Mouse (Mus musculus) small intestine, adult 2 months (tissue): ENCODE data around the gene Ppm1a. TPM values are rescaled to one million over a fixed set of nuclear protein-coding genes. Genes with fewer than 3 reads are reported as not detected.

Experiments
- H3K27ac ChIP-seq: fragments of 200-500 bp; 2 replicates; pipeline ENCODE4 v1.5.1; 2012; ENCODE audit warnings: low read depth, low read length, control low read depth, inconsistent platforms; ENCODE audit not compliant: insufficient read depth
- H3K27me3 ChIP-seq: fragments of 200-500 bp; 2 replicates; pipeline ENCODE4 v1.6.1; 2012; ENCODE audit warnings: mild to moderate bottlenecking, moderate library complexity, low read length, inconsistent platforms; ENCODE audit not compliant: control insufficient read depth, insufficient read depth
- H3K36me3 ChIP-seq: fragments of 200-500 bp; 2 replicates; pipeline ENCODE4 v1.6.1; 2012; ENCODE audit warnings: mild to moderate bottlenecking, low read length, control low read depth, inconsistent platforms; ENCODE audit not compliant: control insufficient read depth, insufficient read depth
- H3K4me1 ChIP-seq: fragments of 200-500 bp; 2 replicates; pipeline ENCODE4 v1.6.1; 2012; ENCODE audit warnings: low read length, inconsistent platforms, mixed read lengths; ENCODE audit not compliant: control insufficient read depth, insufficient read depth, insufficient read length
- H3K4me3 ChIP-seq: fragments of 200-500 bp; 2 replicates; pipeline ENCODE4 v1.5.1; 2012; ENCODE audit warnings: low read depth, mild to moderate bottlenecking, control low read depth, inconsistent platforms, low read length, moderate library complexity
- CTCF ChIP-seq: fragments of 200-500 bp; IDR thresholded peaks from 2 replicates; pipeline ENCODE4 v1.5.1; 2012; ENCODE audit warnings: low read depth, mild to moderate bottlenecking, control low read depth, inconsistent platforms, low read length, moderate library complexity, mixed read lengths; ENCODE audit not compliant: insufficient replicate concordance, insufficient read length; ENCODE audit errors: extremely low read depth
- POLR2A ChIP-seq: fragments of 200-500 bp; IDR thresholded peaks from 2 replicates; pipeline ENCODE4 v1.6.1; 2012; ENCODE audit warnings: low read depth, mild to moderate bottlenecking, control low read depth, inconsistent platforms, low read length, moderate library complexity
- WGBS: fragments of 180-500 bp; shearing (Covaris S2); methylation state at CpG from one replicate; pipeline ENCODE4 v1.1.7; 2018; 5-methylcytosine and 5-hydroxymethylcytosine counted together
- polyA plus RNA-seq: library from polyadenylated mRNA; depleted of rRNA; stranded (reverse); fragments of >200 nt; gene quantifications from 2 replicates; pipeline ENCODE4 v1.2.3, GENCODE M21; 2012

The Ppm1a gene
- polyA plus RNA-seq, 1 experiment, result 34.7 TPM

DNA sequence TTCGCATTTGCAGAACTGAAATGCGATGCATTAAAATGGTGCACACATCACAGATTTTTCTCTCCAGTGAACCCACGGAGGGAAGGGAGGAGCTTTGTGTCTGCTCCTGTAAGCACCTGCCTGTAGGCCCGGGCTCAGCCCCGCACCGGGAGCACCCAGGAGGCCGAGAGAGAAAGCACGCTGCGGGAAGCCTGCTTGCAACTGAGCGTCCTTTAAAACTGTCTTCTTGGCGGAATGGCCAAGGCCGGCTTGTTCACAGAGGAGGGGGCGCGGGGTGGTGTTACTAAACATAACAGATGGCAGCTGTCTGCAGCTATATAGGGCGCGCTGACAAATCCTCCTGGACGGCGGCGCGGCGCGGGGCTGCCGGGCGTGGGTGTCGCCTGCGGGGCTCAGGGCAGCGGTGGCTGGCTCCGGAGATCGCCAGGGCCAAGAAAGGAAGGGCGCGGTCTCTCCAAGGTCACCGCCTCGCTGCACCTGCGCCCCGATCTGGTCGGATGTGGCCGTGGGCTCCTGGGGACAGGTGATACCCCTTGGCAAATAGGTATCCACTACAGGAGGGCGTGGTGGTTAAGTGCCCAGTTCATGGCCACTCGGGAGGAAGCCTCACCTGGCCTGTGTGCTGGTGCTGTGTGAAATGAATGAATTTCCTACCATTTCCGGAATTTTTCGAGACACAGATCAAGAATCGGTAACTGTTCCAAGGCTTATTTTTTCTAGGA, 74.6 kb downstream of the Ppm1a start:
- no peaks in the 10 kb centered on the region; the same call in 1 of the 2 replicates for H3K27me3 ChIP-seq
- TF ChIP-seq CTCF (no peak), POLR2A (no peak)
- H3K4me1 ChIP-seq, result peaks cover 10% of the 10 kb centered on the region
- peak overlapping the region; percentile 59 for H3K4me3 ChIP-seq
- WGBS, result 4% methylated on average over 42 of the region's 42 CpGs
- no peaks in the 10 kb centered on the region for H3K36me3 ChIP-seq
- no peak overlapping the region for H3K27ac ChIP-seq

DNA sequence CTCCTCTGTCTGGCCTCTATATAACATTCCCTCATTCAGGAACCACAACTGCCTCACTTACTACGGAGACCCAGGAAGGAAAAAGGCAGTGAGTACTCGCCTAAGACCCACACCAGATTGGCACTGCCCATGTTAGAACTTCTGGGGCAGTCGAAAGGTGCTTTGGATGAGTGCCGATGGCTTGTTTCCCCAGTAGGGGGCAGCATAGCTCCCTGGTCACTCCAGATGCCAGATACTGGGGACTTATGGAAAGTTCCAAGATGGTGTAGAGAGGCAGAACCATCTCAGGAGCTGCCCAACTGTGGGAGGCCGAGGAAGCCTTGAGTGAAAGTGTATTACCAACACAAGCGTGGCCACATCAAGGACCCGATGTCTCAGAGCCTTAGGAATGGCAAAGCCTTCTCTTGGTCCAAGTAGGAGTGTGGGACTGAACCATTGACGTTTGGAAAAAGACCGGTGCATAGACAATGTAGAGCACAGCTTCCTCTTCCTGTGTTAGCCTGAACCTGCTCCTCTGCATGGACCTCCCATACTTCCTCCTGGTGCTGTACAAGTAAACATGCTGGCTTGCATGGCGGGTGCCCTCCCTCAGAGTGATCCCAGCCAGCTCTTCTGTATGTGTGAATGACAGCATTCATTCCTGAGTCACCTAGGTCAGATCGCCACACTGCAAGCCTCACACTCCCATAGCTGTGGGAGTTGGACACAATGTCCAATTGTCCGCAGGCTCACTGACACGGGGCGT, 77.7 kb downstream of the Ppm1a start:
- Histone ChIP-seq H3K36me3 (no peaks in the 10 kb centered on the region), H3K4me3 (no peak overlapping the region), H3K4me1 (peaks cover 6% of the 10 kb centered on the region), H3K27ac (no peak overlapping the region), H3K27me3 (no peaks in the 10 kb centered on the region; the same call in 1 of the 2 replicates)
- TF ChIP-seq CTCF, result peak; percentile 57; the same call in 1 of the 2 replicates
- no peak for TF ChIP-seq POLR2A
- WGBS, result 74% methylated on average over 14 of the region's 14 CpGs

- TF ChIP-seq POLR2A (no peak), CTCF (peak; percentile 38; the same call in 1 of the 2 replicates)
- no peak overlapping the region for H3K4me3 ChIP-seq
- 70% methylated on average over 8 of the region's 8 CpGs for WGBS
- no peaks in the 10 kb centered on the region; the same call in 1 of the 2 replicates for H3K27me3 ChIP-seq
- H3K27ac ChIP-seq, result no peak overlapping the region
- H3K36me3 ChIP-seq, result no peaks in the 10 kb centered on the region
- peaks cover 6% of the 10 kb centered on the region for H3K4me1 ChIP-seq
Observed at GRCm38 (mm10) chr12:72835518-72836015, 78.3 kb downstream of the Ppm1a start.

DNA sequence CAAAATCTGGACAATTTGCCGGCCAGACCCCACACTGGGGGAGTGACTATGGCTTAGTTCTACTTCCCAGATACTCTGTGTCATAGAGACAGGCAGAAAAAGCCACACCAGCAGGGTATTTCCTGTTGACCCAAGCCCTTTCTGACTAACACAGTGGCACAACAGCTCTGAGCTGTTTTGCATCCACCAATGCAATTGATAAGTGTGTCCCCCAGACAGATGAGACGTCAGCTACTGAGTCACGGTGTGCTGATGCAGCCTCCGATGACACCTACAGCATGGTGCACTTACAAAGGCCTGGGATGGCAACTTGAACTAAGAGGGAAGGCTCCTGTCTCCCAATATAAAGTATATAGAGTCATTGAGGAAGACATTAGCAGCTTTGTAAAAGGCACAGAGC, 80.0 kb downstream of the Ppm1a start:
- Histone ChIP-seq H3K36me3 (no peaks in the 10 kb centered on the region), H3K4me3 (no peak overlapping the region), H3K27me3 (no peaks in the 10 kb centered on the region), H3K27ac (no peak overlapping the region), H3K4me1 (no peaks in the 10 kb centered on the region)
- WGBS, result 81% methylated on average over 4 of the region's 4 CpGs
- TF ChIP-seq CTCF (no peak), POLR2A (no peak)

DNA sequence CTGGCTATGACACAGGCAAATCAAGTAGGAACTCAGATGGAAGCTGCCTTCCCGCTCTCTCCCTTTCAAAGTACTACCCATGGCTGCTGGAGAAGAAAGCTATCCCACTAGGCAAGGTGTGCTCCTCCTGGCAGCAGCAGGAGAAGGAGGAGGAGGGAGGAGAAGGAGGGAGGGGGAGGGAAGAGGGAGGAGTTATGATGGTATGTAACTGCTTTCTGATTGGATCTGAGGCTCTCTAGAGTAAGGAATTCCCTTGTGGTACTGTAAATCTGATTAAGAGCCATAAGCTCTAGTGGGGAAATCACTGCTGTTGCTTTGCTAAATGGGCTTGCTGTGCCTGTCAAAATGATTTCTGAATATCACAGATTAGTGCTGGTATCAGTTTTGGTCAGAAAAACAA, 84.2 kb downstream of the Ppm1a start:
- no peaks in the 10 kb centered on the region for H3K36me3 ChIP-seq
- no peaks in the 10 kb centered on the region for H3K27me3 ChIP-seq
- no peak for TF ChIP-seq POLR2A
- no peak for TF ChIP-seq CTCF
- no peak overlapping the region for H3K4me3 ChIP-seq
- 0 out of 2 replicates have a peak, but pooled peaks cover 4% of the 10 kb centered on the region for H3K4me1 ChIP-seq
- 88% methylated on average over 1 of the region's 1 CpGs for WGBS
- no peak overlapping the region for H3K27ac ChIP-seq

DNA sequence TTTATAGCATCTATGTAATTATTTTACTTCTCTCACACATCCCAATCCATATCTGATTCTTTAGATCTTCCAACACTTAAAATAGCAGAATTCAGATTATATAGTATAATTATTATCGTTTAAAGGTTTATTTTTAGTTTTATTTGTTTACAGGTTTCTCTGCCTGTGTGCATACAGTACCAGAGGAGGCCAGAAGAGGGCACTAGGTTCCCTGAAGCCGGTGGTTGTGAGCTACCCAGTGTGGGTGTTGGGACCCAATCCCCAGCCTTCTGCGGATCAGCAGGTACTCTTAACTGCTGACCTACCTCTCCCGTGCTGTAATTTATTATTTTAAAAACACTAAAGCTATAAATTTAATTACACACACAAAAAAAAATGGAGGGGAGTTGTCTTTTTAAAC, 85.9 kb downstream of the Ppm1a start:
- Histone ChIP-seq H3K4me3 (no peak overlapping the region), H3K27me3 (peaks cover 1% of the 10 kb centered on the region; the same call in 1 of the 2 replicates), H3K4me1 (0 out of 2 replicates have a peak, but pooled peaks cover 4% of the 10 kb centered on the region), H3K36me3 (no peaks in the 10 kb centered on the region), H3K27ac (no peak overlapping the region)
- 85% methylated on average over 4 of the region's 4 CpGs for WGBS
- peak; percentile 44; the same call in 1 of the 2 replicates for TF ChIP-seq CTCF
- TF ChIP-seq POLR2A, result no peak

DNA sequence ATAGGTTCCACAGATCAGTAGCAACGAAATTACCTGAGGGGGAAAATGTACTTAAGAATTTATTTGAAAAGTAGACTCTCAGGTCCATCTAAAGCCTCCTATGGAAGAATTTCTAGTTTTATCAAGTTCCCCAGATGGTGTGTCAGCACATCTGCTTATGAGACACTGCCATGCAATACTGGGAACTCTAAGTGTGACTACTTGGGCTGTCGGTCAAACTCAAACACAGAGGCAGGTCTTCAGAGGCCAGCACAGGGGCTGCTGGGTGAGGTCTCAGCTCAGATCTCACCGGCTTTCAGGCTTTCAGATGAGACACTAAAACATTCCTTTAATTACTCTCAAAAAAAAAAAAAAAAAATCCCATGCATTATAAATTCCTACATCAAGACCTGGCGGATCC, 86.3 kb downstream of the Ppm1a start:
- peaks cover 5% of the 10 kb centered on the region; the same call in 1 of the 2 replicates for H3K27me3 ChIP-seq
- no peak for TF ChIP-seq CTCF
- TF ChIP-seq POLR2A, result no peak
- no peak overlapping the region for H3K4me3 ChIP-seq
- 0 out of 2 replicates have a peak, but pooled peaks cover 4% of the 10 kb centered on the region for H3K4me1 ChIP-seq
- WGBS, result 48% methylated on average over 4 of the region's 4 CpGs
- peak overlapping the region; percentile 64 for H3K27ac ChIP-seq
- no peaks in the 10 kb centered on the region for H3K36me3 ChIP-seq
